Mouse (Mus musculus): Measurements from ENCODE around the gene Mpeg1. TPM values are rescaled to one million over a fixed set of nuclear protein-coding genes. Genes with fewer than 3 reads are reported as not detected.

The Mpeg1 gene
- total and polyA plus RNA-seq, 3 experiments: 43.8 to 270 (median 68.0) TPM

DNA sequence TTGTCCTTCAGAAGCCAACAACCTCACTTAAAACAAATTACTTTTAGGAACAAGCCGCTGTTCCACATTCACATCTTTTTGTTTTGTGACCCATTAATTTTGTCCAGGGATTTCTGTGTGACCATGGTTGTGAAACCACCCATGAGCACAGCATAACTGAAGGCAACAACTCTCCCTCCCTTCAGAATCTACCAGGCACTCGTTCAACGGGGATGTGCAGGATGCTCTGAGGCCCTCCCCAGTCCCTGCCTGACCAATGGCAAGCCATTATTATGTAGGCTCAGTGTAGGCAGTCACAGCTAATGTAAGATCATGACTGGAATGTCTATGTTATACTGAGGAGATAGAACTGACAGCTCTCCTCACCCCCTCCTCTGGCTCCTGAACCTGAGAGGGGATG lies 25.1 kb downstream of the Mpeg1 start:
- dilution Hi-C loops (cut with MboI; ENCODE audit: extremely low pct_ligation_motif_present, extremely low pct_unique_long_range_greater_than_20kb, low sequenced_read_pairs) (no loop called here), in situ Hi-C loops (cut with MboI; ENCODE audit: low pct_ligation_motif_present, low pct_unique_long_range_greater_than_20kb, low sequenced_read_pairs) (loop anchor here (25.0 kb wide), 1 partner anchor 473 kb away; no protein-coding TSS in a partner anchor)
- no peaks in the 10 kb centered on the region for H3K79me2 ChIP-seq (replicated peaks; ENCODE audit: control insufficient read depth, extremely low read depth, insufficient read depth, poor library complexity, severe bottlenecking)
- H3K27ac ChIP-seq (ENCODE audit: insufficient read depth, low read depth): no peak overlapping the region
- no peak overlapping the region for H3K4me2 ChIP-seq (ENCODE audit: insufficient read depth, low read depth, poor library complexity, severe bottlenecking)
- peaks cover 76 to 100% of the 10 kb centered on the region in 2 experiments for H3K36me3 ChIP-seq (replicated peaks in 1 of 2; ENCODE audit: control insufficient read depth in 1 of 2, insufficient read depth in 1 of 2, low read length in 1 of 2)
- no peak for DNase-seq (ENCODE audit: extremely low read depth)
- H3K27me3 ChIP-seq (replicated peaks): no peaks in the 10 kb centered on the region
- H3K4me1 ChIP-seq (ENCODE audit: control insufficient read depth in 1 of 2, insufficient read depth in 2 of 2): peaks cover 0 to 47% of the 10 kb centered on the region in 2 experiments; a peak in 3 of 4 replicates
- no peak overlapping the region for H3K4me3 ChIP-seq (replicated peaks in 1 of 3; ENCODE audit: low read depth in 2 of 3, low read length in 2 of 3, poor library complexity in 1 of 3)
- H3K9ac ChIP-seq (ENCODE audit: insufficient read depth, low read depth): no peak overlapping the region
- no peaks in the 10 kb centered on the region for H3K9me3 ChIP-seq (replicated peaks; ENCODE audit: low read length)
- no peak for TF ChIP-seq GABPA (IDR thresholded peaks at IDR 0.05; ENCODE audit: insufficient replicate concordance, low read depth, low read length)
- TF ChIP-seq USF2 (conservative IDR thresholded peaks at IDR 0.05; ENCODE audit: low read depth, low read length): no peak
- TF ChIP-seq E2F4 (IDR thresholded peaks at IDR 0.05; ENCODE audit: insufficient replicate concordance, low read depth, low read length): no peak
- no peak for TF ChIP-seq TCF12 (IDR thresholded peaks at IDR 0.05; ENCODE audit: low read depth, low read length)
- TF ChIP-seq NRF1 (IDR thresholded peaks at IDR 0.05; ENCODE audit: low read depth, low read length): no peak
- no peak for TF ChIP-seq MAFK (IDR thresholded peaks at IDR 0.05; ENCODE audit: insufficient replicate concordance, low read length)
- no peak for TF ChIP-seq HCFC1 (IDR thresholded peaks at IDR 0.05; ENCODE audit: low read depth, low read length)
- no peak for TF ChIP-seq SIN3A (IDR thresholded peaks at IDR 0.05; ENCODE audit: low read length)
- no peak for TF ChIP-seq ELF1 (IDR thresholded peaks at IDR 0.05; ENCODE audit: low read depth, low read length)
- no peak; the same call in 1 of the 2 replicates for TF ChIP-seq POLR2AphosphoS2 (IDR thresholded peaks at IDR 0.05; ENCODE audit: low read depth, low read length)
- TF ChIP-seq ZNF384 (IDR thresholded peaks at IDR 0.05; ENCODE audit: low read depth, low read length): no peak
- no peak for TF ChIP-seq UBTF (IDR thresholded peaks at IDR 0.05; ENCODE audit: low read depth, low read length)

DNA sequence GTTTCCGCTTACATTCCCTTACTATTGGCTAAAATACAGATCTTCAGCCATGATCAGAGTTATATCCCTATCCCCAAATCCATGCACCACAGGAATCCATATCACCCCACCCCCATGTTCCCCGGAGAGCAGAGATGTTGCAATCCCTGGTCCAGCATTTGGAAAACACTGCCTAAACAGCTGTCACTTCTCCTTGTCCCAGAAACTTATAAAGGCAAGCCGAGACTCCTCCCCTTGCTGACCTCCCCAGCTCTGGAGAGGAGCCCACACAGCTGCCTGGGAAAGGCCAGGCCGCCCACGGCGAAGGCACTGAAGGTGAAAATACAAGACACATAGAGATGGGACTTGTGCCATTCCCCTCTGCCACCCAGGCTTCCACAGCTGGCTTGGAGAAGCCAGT lies 26.3 kb downstream of the Mpeg1 start:
- Histone ChIP-seq H3K27ac (ENCODE audit: insufficient read depth, low read depth) (no peak overlapping the region), H3K36me3 (replicated peaks in 1 of 2; ENCODE audit: control insufficient read depth in 1 of 2, insufficient read depth in 1 of 2, low read length in 1 of 2) (peaks cover 78 to 100% of the 10 kb centered on the region in 2 experiments), H3K9ac (ENCODE audit: insufficient read depth, low read depth) (no peak overlapping the region), H3K4me3 (replicated peaks in 1 of 3; ENCODE audit: low read depth in 2 of 3, low read length in 2 of 3, poor library complexity in 1 of 3) (no peak overlapping the region), H3K4me1 (ENCODE audit: control insufficient read depth in 1 of 2, insufficient read depth in 2 of 2) (peaks cover 0 to 47% of the 10 kb centered on the region in 2 experiments; a peak in 3 of 4 replicates), H3K4me2 (ENCODE audit: insufficient read depth, low read depth, poor library complexity, severe bottlenecking) (no peak overlapping the region), H3K79me2 (replicated peaks; ENCODE audit: control insufficient read depth, extremely low read depth, insufficient read depth, poor library complexity, severe bottlenecking) (no peaks in the 10 kb centered on the region), H3K27me3 (replicated peaks) (no peaks in the 10 kb centered on the region), H3K9me3 (replicated peaks; ENCODE audit: low read length) (no peaks in the 10 kb centered on the region)
- no peak for TF ChIP-seq EP300 (IDR thresholded peaks at IDR 0.05; ENCODE audit: low read length)
- no peak for TF ChIP-seq BHLHE40 (IDR thresholded peaks at IDR 0.05; ENCODE audit: low read depth, low read length)
- TF ChIP-seq CHD2 (IDR thresholded peaks at IDR 0.05; ENCODE audit: low read length): no peak
- in situ Hi-C loops (cut with MboI; ENCODE audit: low pct_ligation_motif_present, low pct_unique_long_range_greater_than_20kb, low sequenced_read_pairs) (loop anchor here (25.0 kb wide), 1 partner anchor 475 kb away; no protein-coding TSS in a partner anchor), dilution Hi-C loops (cut with MboI; ENCODE audit: extremely low pct_ligation_motif_present, extremely low pct_unique_long_range_greater_than_20kb, low sequenced_read_pairs) (no loop called here)
- DNase-seq (ENCODE audit: extremely low read depth): no peak
